Mouse (Mus musculus): ENCODE data around the gene Slc10a1.
"Not testable (repeated sequence)": the region's sequence is repeated elsewhere in the genome, so short reads cannot be mapped to it uniquely, and the experiment has no call there.

Slc10a1 gene

DNA sequence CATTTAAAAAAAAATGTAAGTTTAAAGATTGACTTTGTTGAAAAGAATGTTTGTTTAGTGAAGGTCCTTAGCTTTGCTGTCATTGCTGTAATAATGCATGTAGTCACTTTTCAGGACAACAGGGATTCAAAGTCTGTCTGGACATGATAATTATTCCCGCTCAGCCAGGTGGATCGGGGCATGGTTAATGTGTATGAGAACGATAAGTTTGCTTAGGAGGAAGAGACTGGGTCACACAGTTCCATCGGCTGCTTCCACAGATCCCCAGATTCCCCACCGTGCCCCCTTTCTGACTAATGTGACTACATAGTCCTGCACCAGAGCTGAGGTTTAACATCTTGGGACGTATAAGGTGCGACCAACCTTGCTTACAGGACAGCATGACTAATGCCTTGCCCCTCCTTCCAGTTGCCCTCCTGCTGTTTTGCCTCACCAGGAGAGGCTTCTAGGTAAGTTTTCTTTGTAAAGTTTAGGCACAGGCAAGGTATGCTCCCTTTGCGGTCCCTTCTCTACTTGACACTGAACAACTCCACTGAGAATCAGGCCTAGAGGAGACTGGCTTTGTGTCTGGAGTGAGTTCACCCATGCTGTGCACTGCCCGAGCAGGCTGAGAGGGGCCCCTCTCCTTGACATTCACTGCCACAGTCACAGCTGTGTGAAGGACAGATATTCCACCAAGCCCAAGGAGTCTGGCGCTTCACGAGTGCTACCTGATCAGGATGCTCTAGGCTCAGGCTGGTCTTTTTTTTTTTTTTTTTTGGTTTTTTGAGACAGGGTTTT lies 2.3 kb downstream of the Slc10a1 start:
- no peak for DNase-seq (ENCODE audit: low spot score)

DNA sequence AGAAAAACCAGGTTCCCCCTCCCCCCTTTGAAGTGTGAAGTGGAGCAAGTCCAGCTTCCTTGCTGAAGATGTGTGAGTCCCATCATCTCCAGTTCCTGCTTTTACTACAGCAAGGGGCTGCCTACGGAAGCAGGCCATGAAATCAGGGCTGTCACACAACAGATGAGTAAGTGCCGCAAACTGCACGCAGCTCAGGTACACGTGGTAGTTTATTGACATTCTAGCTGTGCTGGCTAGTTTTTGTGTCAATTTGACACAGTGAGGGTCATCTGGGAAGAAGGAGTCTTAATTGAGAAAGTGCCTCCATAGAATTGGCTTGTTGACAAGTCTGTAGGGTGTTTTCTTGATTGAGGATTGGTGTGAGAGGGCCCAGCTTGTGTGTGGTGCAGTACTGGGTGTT lies 5.9 kb downstream of the Slc10a1 start:
- no peak for DNase-seq (ENCODE audit: low spot score)

DNA sequence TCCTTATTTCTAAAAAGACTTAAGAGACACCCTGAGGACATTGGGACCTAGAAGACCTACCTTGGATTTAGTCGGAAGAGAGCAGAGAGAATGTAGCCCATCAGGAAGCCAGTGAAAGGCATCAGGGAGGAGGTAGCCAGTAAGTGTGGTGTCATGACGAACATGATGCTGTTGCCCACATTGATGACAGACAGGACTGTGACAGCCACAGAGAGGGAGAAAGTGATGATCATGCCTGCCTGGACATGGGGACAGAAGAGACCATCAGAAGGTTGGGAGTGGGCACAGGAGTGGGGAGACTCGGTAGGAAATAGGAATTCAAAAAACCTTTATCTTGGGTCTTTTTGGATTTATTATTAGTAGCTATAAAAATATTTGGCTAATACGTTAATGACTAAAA lies 10.5 kb downstream of the Slc10a1 start:
- DNase-seq (ENCODE audit: low spot score), result no peak

DNA sequence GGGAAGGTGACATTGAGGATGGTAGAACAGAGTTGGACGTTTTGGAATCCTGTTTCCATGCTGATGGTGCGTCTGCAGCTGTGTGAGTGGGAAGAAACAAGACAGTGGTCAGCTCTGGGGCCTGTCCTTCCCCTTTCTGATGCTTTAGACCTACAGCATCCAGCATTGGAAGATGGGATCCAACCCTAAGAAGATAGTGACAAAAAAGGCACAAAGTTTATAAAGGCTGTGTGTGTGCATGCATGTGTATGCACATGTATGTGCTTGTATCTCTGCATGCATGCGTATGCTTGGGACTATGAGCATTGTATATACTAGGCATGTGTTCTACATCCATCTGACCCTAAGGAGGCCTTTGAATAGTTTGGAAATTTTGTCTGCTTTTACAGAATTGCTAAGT lies 12.5 kb downstream of the Slc10a1 start:
- no peak for DNase-seq (ENCODE audit: low spot score)

DNA sequence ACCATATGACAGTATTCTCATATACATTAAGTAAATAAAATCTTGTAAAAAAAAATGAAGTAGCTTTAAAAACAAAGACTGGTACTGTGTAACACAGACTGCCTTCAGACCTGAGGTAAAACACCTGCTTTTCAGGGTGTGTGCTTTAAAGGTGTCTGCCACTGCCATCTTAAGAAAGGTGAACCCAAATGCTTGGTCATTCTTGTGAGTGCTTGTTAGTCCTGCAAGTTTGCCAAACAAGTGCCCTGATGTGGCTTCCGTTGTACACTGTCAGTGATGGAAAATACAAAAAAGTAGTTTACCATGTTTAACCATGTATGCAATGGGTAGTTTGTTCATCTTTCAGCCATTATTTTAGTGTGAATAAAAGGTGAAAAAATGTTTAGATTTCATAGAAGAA lies 16.0 kb downstream of the Slc10a1 start:
- no peak for DNase-seq (ENCODE audit: low spot score)

- no peak for DNase-seq (ENCODE audit: low spot score)
Measured at GRCm38 (mm10) chr12:80951640-80952219, 16.8 kb downstream of the Slc10a1 start.

- not testable (repeated sequence) for DNase-seq (ENCODE audit: low spot score)
Measured at GRCm38 (mm10) chr12:80949603-80950002, 18.9 kb downstream of the Slc10a1 start.

GRCm38 (mm10) chr12:80948202-80948601 lies 20.3 kb downstream of the Slc10a1 start:
- no peak for DNase-seq (ENCODE audit: low spot score)

DNA sequence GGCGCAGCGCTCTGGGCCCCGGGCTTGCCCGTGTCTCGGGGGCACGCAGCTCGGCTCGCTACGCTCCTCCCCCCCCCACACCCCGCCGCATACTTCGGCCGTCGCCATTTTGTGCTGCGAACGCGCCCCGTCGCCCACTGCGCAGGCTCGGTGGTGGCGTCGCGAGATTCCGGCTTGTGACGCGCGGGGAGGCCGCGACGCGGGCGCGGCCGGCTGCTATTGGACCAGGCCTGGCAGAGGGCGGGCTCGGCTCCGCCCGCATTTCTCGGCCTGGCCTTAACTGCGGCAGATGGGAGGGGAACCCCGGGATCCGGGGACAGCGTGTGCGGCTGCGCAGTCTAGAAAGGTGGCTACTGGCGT lies 22.5 kb downstream of the Slc10a1 start:
- DNase-seq (ENCODE audit: low spot score), result peak; percentile 96

DNA sequence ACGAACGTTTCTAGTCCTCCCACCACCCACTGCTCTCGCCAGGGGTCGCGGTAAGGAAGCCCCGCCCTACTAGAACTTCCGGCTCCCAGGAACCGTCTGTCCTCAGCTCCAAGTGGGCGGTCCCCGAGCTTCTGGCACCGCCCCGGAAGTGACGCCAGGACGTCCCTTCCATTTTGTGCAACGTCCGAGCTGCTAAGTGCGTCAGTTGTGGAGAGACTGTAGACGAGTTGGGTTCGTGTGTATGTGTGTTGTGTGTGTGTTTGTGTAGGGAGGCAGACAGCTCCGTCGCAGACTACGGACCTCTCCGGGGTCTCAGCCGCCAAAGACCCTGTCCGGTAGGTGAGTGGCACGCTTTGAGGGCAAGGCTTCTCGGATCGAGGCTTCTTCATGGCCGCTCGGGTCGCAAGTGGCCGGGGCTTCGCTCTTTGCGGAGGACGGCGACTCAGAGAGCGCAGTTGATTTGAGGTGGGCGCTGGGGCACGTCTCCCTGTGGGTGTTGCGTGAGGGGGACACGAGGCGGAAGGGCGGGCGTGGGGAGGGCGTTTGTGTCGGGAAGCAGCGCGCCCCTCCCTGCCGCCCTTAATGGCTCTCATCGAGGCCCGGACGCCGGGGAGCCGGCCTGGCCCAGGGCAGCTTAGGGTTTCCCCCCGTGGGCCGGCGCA lies 23.0 kb downstream of the Slc10a1 start, which contains the start of gene Srsf5:
Gene Srsf5 (plus strand): TSS at position 171 of the 662 bp plus-strand sequence.
- peak; percentile 98 for DNase-seq (ENCODE audit: low spot score)

- not testable (repeated sequence) for DNase-seq (ENCODE audit: low spot score)
Measured at GRCm38 (mm10) chr12:80944963-80945333, 23.6 kb downstream of the Slc10a1 start.

DNA sequence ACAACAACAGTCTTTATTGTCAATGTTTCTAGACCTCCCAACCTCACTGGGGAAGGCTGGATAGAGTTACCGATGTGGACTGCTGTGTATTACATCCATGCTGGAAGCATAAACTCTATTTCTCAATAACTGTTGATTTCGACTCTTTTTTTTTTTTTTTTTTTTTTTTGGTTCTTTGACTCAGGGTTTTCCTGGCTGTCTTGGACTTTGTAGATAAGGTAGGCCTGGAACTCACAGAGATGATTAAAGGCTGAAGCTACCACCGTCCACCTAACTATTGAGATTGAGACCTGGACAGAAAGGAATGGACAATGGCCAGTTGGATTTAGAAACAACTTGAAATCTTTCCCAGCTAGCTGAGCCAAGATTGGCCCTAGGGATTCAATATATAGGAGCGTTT lies 24.3 kb downstream of the Slc10a1 start:
- no peak for DNase-seq (ENCODE audit: low spot score)

DNA sequence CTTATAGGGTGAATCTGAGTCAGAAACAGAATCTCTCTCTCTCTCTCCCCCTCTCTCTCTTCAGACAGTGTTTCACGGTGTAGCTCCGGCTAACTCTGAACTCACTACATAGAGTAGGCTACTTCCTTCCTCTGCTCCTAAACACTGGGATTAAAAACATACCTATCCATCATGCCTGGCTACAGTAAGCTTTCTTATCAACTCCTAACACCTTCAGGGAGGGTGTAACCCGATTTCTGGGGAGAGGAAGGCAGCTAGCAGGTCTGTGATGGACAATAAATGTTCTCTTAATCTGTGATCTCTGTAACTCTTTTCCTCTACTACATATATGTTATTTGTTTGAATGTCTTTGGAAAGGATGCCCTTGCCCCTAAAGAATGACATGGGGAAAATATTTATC lies 25.1 kb downstream of the Slc10a1 start:
- DNase-seq (ENCODE audit: low spot score), result no peak

GRCm38 (mm10) chr12:80941886-80942285 lies 26.6 kb downstream of the Slc10a1 start:
- no peak for DNase-seq (ENCODE audit: low spot score)

DNA sequence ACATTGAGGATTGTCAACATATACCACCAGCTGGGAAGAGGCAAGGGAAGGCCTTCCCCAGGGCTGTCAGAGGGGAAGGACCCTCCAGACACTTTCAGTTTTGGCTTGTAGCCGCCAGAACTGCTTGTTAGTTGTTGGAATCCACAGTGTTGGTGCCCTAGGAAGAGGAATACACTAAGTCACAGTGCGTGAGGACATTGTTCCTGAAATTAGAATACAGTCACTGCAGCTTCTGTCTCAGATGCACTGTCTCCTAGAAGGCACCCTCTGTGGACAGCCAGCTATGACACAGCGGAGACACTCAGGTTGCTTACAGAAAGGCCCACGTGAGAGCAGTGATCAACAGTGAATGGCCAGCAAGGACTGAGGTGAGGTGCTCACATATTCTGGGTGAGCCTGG lies 29.3 kb downstream of the Slc10a1 start:
- DNase-seq (ENCODE audit: low spot score), result no peak

GRCm38 (mm10) chr12:80938642-80939041 lies 29.9 kb downstream of the Slc10a1 start:
- peak; percentile 19 for DNase-seq (ENCODE audit: low spot score)

DNA sequence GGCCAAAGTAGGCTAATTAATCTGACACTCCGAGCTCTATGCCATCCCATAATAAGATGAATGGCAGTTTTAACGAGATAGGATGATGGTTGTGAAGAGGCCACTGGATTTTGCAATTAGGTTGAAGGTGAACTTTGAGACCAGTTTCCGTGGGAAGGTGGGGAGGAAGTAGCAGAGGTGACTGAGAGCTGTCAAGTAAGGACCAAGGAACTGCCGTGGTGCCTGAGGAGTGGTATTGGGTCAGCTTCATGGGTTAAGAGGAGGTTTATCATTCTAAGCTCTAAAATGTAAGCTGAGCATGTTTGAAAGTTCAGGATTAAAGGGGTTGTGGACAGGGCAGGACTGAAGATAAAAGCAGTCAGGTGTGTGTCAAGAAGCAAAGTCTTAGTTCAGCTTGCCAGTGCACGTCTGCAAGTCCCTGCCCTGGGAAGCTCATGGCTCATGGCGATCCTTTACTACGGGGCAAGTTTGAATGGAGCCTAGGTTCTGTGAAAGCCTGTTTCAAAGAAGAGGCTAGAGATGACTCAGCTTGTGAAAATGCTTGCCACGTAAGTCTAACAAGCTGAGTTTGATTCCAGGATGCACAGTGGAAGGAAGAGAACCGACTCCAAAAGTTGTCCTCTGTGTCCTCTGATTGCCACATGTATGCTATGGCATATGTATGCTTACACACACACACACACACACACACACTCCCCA lies 31.0 kb downstream of the Slc10a1 start:
- no peak for DNase-seq (ENCODE audit: low spot score)

GRCm38 (mm10) chr12:80936751-80937150 lies 31.8 kb downstream of the Slc10a1 start:
- no peak for DNase-seq (ENCODE audit: low spot score)

- DNase-seq (ENCODE audit: low spot score), result no peak
Measured at GRCm38 (mm10) chr12:80932865-80933264, 35.6 kb downstream of the Slc10a1 start.

GRCm38 (mm10) chr12:80931402-80932140 lies 36.9 kb downstream of the Slc10a1 start:
- DNase-seq (ENCODE audit: low spot score), result no peak

DNA sequence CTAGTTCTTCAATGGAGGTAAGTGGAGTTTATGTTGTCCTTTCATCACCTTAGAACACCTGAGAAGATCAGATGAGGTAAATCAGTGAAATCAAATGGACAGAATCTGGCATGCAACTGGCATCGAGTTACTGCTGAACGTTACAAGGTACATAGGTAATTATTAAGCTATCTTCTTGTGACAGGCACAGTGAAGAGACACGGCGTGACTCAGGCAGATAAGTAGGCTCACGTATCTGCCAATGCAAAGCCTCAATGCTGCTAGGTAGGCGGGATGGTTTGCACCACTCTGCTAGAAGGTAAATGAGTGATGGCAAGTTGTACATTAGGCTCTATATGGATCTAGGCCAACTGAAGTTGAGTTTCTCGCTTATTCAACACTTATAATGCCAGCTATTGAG lies 38.4 kb downstream of the Slc10a1 start:
- no peak for DNase-seq (ENCODE audit: low spot score)

GRCm38 (mm10) chr12:80928881-80929280 lies 39.6 kb downstream of the Slc10a1 start:
- DNase-seq (ENCODE audit: low spot score), result no peak
